Mouse (Mus musculus) MEL (cell line): Measurements from ENCODE around the gene Ccdc116.

Experiments
- EP300 ChIP-seq, 2 experiments: IDR thresholded peaks; 2 replicates each; pipeline ENCODE4 v1.6.1; 2011; ENCODE audit warnings: improper control_type of control experiment in 2 of 2, low read length in 2 of 2, low read depth in 1 of 2, mild to moderate bottlenecking in 1 of 2
- MAX ChIP-seq: IDR thresholded peaks from 2 replicates; pipeline ENCODE4 v1.6.1; 2011; ENCODE audit warnings: low read length, improper control_type of control experiment
- NRF1 ChIP-seq: IDR thresholded peaks from 2 replicates; pipeline ENCODE4 v1.6.1; 2014; ENCODE audit warnings: low read depth, mild to moderate bottlenecking, inconsistent platforms, low read length, improper control_type of control experiment, moderate library complexity; ENCODE audit not compliant: poor library complexity, insufficient read depth, severe bottlenecking
- POLR2AphosphoS2 ChIP-seq: IDR thresholded peaks from 2 replicates; pipeline ENCODE4 v1.6.1; 2011; ENCODE audit warnings: low read length, improper control_type of control experiment
- RAD21 ChIP-seq: IDR thresholded peaks from 2 replicates; pipeline ENCODE4 v1.6.1; 2011; ENCODE audit warnings: mild to moderate bottlenecking, low read depth, low read length, improper control_type of control experiment
- TBP ChIP-seq: IDR thresholded peaks from 2 replicates; pipeline ENCODE4 v1.8.0; 2011; ENCODE audit warnings: low read depth, low read length, improper control_type of control experiment
- UBTF ChIP-seq: IDR thresholded peaks from 2 replicates; pipeline ENCODE4 v1.6.1; 2012; ENCODE audit warnings: low read depth, mild to moderate bottlenecking, inconsistent platforms, low read length, improper control_type of control experiment, moderate library complexity, borderline replicate concordance; ENCODE audit not compliant: insufficient read depth
- USF2 ChIP-seq, 2 experiments: IDR thresholded peaks; 2 replicates each; pipeline ENCODE4 v1.6.1; 2011 to 2012; ENCODE audit warnings: improper control_type of control experiment in 2 of 2, low read length in 2 of 2, borderline replicate concordance in 1 of 2, inconsistent platforms in 1 of 2, low read depth in 1 of 2, mild to moderate bottlenecking in 1 of 2; ENCODE audit not compliant: insufficient read depth in 1 of 2

DNA sequence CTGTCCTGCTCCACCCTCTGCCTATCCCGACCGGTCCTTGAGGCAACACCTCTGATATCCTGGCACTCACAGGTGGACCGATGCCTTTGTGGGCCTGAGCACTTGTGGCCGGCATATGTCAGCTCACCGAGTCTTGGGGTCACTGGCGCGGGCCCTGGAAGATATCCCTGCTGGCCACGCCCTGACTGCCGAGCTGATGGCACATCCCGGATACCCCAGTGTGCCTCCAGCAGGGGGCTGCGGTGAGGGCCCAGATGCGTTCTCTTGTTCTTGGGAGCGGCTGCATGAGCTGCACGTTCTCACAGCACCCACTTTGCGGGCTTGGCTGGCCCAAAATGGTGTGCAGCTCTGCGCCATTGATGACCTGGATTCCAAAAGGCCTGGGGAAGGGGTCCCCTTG lies 1.1 kb upstream of the Ccdc116 start:
- TF ChIP-seq USF2 (IDR thresholded peaks at IDR 0.05; ENCODE audit: borderline replicate concordance in 1 of 2, insufficient read depth in 1 of 2, low read depth in 1 of 2, low read length in 2 of 2) (no peak), POLR2AphosphoS2 (no peak), EP300 (IDR thresholded peaks at IDR 0.05; ENCODE audit: low read depth in 1 of 2, low read length in 2 of 2) (0 out of 4 replicates have a peak, but pooled peaks of 1 of the 2 experiments have one; percentile 5), RAD21 (no peak; the same call in none of the 2 replicates), MAX (no peak), UBTF (no peak), TBP (peak; percentile 30; the same call in 1 of the 2 replicates), NRF1 (no peak)
